Mouse (Mus musculus) small intestine, adult 2 months (tissue): ENCODE data around the gene Utrn.

Experiments
- CTCF ChIP-seq: fragments of 200-500 bp; IDR thresholded peaks from 2 replicates; pipeline ENCODE4 v1.5.1; 2012; ENCODE audit warnings: low read depth, mild to moderate bottlenecking, control low read depth, inconsistent platforms, low read length, moderate library complexity, mixed read lengths; ENCODE audit not compliant: insufficient replicate concordance, insufficient read length; ENCODE audit errors: extremely low read depth
- POLR2A ChIP-seq: fragments of 200-500 bp; IDR thresholded peaks from 2 replicates; pipeline ENCODE4 v1.6.1; 2012; ENCODE audit warnings: low read depth, mild to moderate bottlenecking, control low read depth, inconsistent platforms, low read length, moderate library complexity

- TF ChIP-seq CTCF: no peak
- no peak for TF ChIP-seq POLR2A
Observed at GRCm38 (mm10) chr10:12497555-12497954, 371.6 kb downstream of the Utrn start.
